Mouse (Mus musculus): ENCODE data around the gene Zer1.
"Not testable (repeated sequence)": the region's sequence is repeated elsewhere in the genome, so short reads cannot be mapped to it uniquely, and the experiment has no call there.

Zer1 gene

GRCm38 (mm10) chr2:30076959-30077358, 47.4 kb downstream of the Zer1 start:
- DNase-seq: no peak

- DNase-seq: no peak
Measured at GRCm38 (mm10) chr2:30076439-30076838, 47.9 kb downstream of the Zer1 start.

- DNase-seq: no peak
Measured at GRCm38 (mm10) chr2:30075625-30076024, 48.8 kb downstream of the Zer1 start.

- DNase-seq: no peak
Measured at GRCm38 (mm10) chr2:30073285-30073684, 51.1 kb downstream of the Zer1 start.

- no peak for DNase-seq
Measured at GRCm38 (mm10) chr2:30072875-30073274, 51.5 kb downstream of the Zer1 start.

GRCm38 (mm10) chr2:30067962-30068361, 56.4 kb downstream of the Zer1 start:
- DNase-seq: no peak

- peak; percentile 61 for DNase-seq
Measured at GRCm38 (mm10) chr2:30067031-30067888, 57.1 kb downstream of the Zer1 start.

- DNase-seq: peak; percentile 98
Measured at GRCm38 (mm10) chr2:30066046-30066901, 58.1 kb downstream of the Zer1 start.

GRCm38 (mm10) chr2:30064298-30064697, 60.1 kb downstream of the Zer1 start:
- DNase-seq: no peak

GRCm38 (mm10) chr2:30063791-30064190, 60.6 kb downstream of the Zer1 start:
- no peak for DNase-seq

GRCm38 (mm10) chr2:30063235-30063634, 61.1 kb downstream of the Zer1 start:
- no peak for DNase-seq

- peak; percentile 67 for DNase-seq
Measured at GRCm38 (mm10) chr2:30062249-30063093, 61.9 kb downstream of the Zer1 start.

GRCm38 (mm10) chr2:30061215-30062166, 62.9 kb downstream of the Zer1 start:
- DNase-seq: peak; percentile 46

- no peak for DNase-seq
Measured at GRCm38 (mm10) chr2:30058418-30058817, 66.0 kb downstream of the Zer1 start.

- no peak for DNase-seq
Measured at GRCm38 (mm10) chr2:30057223-30057904, 67.0 kb downstream of the Zer1 start, which contains the start of gene Set. Set (plus strand) TSS chr2:30057378.

GRCm38 (mm10) chr2:30056736-30057135, 67.6 kb downstream of the Zer1 start:
- no peak for DNase-seq

- not testable (repeated sequence) for DNase-seq
Measured at GRCm38 (mm10) chr2:30055310-30055709, 69.1 kb downstream of the Zer1 start.

- DNase-seq: no peak
Measured at GRCm38 (mm10) chr2:30051992-30052761, 72.2 kb downstream of the Zer1 start.

- no peak for DNase-seq
Measured at GRCm38 (mm10) chr2:30049831-30050230, 74.6 kb downstream of the Zer1 start.

All from cerebellum, adult 11-12 months (tissue).